Mouse (Mus musculus) neural tube, embryonic 14.5 days (tissue): ENCODE results near the gene Sept8. TPM values are rescaled to one million over a fixed set of nuclear protein-coding genes. Genes with fewer than 3 reads are reported as not detected.

Source experiments
- ATAC-seq: fragments of 200-750 bp; cut with Nextera tagmentation; 2 replicates; pipeline ENCODE4 v1.8.0; 2017; ENCODE audit warnings: low read depth, mild to moderate bottlenecking, moderate TSS enrichment, moderate library complexity
- H3K27ac ChIP-seq: fragments of 300-500 bp; sonication (generic); 2 replicates; pipeline ENCODE4 v1.5.1; 2014; ENCODE audit warnings: low read depth, mild to moderate bottlenecking, control low read depth, low read length, moderate library complexity, mixed read lengths
- H3K27me3 ChIP-seq: fragments of 300-500 bp; sonication (generic); 2 replicates; pipeline ENCODE4 v1.6.1; 2014; ENCODE audit warnings: low read length; ENCODE audit not compliant: control insufficient read depth, insufficient read depth
- H3K36me3 ChIP-seq: fragments of 300-500 bp; sonication (generic); 2 replicates; pipeline ENCODE4 v1.6.1; 2014; ENCODE audit warnings: low read length, mixed read lengths; ENCODE audit not compliant: control insufficient read depth, insufficient read depth
- H3K4me1 ChIP-seq: fragments of 300-500 bp; sonication (generic); 2 replicates; pipeline ENCODE4 v1.6.1; 2014; ENCODE audit warnings: low read length; ENCODE audit not compliant: control insufficient read depth, insufficient read depth
- H3K4me2 ChIP-seq: fragments of 300-500 bp; sonication (generic); 2 replicates; pipeline ENCODE4 v1.6.1; 2014; ENCODE audit warnings: mild to moderate bottlenecking, low read depth, low read length, control low read depth
- H3K4me3 ChIP-seq: fragments of 300-500 bp; sonication (generic); 2 replicates; pipeline ENCODE4 v1.5.1; 2014; ENCODE audit warnings: low read depth, low read length, control low read depth, mixed read lengths
- H3K9ac ChIP-seq: fragments of 300-500 bp; sonication (generic); replicated peaks from 2 replicates; pipeline ENCODE4 v1.6.1; 2014; ENCODE audit warnings: low read depth, mild to moderate bottlenecking, control low read depth, low read length, mixed read lengths
- H3K9me3 ChIP-seq: fragments of 300-500 bp; sonication (generic); 2 replicates; pipeline ENCODE4 v1.6.1; 2016; ENCODE audit warnings: low read length; ENCODE audit not compliant: control insufficient read depth
- WGBS: fragments of 180-500 bp; shearing (Covaris S2); extraction: QIAGEN DNeasy Blood & Tissue Kit; methylation state at CpG from one replicate; pipeline ENCODE4 v1.1.7; 2014; 5-methylcytosine and 5-hydroxymethylcytosine counted together
- polyA plus RNA-seq: library from polyadenylated mRNA; unstranded; fragments of >200 nt; fragmentation: Nextera tagmentation; extraction: Ambion mirVana; gene quantifications from 2 replicates; pipeline ENCODE4 v1.2.1, GENCODE M21; 2014

Sept8 gene
- 20.5 and 25.0 TPM in 2 replicates for polyA plus RNA-seq

DNA sequence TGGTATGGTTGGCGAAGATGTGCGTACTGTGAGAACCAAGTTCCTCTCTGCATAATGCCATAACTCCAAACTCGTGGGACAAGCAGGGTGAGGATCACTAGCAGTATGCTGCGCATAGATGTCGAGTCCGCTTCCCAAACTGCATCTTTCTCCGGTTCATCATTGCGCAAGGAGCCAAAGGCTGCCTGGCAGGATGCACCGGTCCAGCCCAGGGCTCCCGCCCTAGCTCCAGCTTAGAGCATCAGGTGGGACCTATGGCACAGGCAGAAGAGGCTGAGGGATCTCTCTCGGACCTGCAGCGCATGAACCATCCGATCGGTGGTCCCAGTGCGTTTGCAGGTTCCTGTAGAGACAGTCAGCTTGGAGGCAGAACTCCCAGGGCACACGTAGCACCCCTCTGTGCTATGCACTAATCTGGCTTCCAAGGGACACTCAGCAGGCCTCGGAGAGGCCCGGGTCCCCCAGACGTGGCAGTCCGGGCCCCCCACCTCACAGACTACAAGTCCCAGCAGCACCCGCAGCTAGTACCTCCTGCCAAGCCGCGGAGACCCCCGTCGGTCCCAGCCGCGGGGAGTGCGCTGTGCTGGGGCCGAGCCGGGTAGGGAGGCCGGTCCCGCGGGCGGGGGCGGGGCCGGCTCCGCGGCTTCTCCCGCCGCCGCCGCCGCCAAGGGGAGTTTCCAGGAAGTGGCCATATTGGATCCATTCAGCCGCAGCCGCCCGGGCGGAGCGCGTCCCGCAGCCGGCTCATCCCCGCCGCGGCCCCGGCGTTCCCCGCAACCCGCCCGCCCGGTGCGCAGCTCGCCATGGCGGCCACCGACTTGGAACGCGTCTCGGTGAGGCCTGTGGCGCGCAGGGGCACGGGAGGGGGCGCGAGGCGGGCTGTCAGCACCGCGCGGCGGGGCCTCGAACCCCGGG lies at the start of gene Sept8:
Gene Sept8, plus strand, starts transcription at position 51 of the 915 bp plus-strand sequence.
- no peaks in the 10 kb centered on the region for H3K36me3 ChIP-seq
- H3K9me3 ChIP-seq: no peaks in the 10 kb centered on the region
- peak within 1 kb of the TSS; percentile 57 for H3K27ac ChIP-seq
- 5% methylated on average over 54 of the region's 79 CpGs for WGBS
- no peaks in the 10 kb centered on the region; the same call in none of the 2 replicates for H3K27me3 ChIP-seq
- peak within 1 kb of the TSS; percentile 74 for H3K4me3 ChIP-seq
- H3K4me2 ChIP-seq: peak within 1 kb of the TSS; percentile 84
- ATAC-seq: peak; percentile 84
- peak within 1 kb of the TSS; percentile 83 for H3K9ac ChIP-seq
- H3K4me1 ChIP-seq: peaks cover 22% of the 10 kb centered on the region

DNA sequence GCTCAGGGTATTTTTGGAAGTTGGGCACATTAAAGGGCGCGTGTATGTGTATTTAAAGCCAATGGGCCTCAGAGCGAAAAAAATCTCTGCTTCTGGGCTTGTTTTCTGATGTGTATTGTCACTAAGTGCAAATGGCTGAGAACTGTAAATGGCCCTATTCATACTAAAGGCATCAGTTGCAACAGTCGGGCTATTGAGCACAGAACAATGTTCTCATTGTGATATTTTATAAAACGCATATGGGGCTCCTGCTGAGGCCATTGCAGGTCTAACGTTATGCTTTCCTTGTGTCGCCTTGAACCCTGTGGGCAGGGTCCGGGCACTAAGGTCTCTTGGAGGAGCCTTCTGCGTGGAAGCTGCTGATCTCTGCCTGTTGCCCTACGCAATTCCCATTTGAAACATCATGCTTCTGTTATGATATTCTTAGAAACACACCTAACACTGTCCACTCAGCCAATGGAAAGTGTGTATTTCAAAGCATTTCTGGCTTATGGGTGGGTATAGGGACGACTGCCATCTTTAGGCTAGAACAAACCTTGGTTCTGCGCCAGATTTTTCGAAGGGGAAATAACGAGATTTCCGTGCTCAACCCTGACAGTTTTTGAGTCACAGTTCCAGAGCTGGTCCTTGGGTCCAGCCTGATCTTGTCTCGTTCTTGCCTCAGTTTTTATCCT lies 49.6 kb upstream of the Sept8 start:
- no peak for ATAC-seq

DNA sequence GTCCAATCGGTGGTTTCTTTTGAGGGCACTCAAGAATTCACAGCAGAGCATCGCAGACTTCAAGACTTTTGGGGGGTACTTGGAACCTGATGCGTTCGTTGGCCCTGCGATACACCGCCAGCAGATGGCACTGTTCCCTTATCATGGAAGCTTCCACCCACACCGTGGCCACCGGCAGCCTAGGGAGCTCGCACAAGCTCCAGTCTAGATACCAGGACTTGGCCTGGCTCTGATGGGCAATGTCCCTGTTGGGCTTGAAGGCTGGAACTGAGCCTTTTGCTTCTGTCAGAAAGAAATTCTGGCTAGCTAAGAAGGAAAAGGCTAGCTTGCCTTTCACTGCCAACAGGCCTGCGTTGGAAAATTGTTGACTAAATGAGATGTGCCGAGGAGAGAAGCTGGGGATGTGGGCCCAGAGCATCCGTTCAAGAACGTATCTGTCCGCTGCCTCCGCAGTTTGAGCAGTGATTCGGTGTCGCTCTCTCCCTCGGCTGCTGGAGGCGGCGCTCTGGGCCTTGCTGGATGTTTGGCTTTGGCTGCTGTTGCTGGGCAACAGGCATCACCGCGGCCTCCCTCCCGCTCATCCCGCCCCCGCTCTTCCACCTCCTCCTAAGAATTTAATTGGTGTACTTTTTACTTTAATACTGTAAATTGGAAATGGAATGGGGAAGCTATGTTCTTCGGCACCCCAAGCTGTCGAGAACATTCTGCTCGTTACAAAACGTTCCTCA lies 48.9 kb upstream of the Sept8 start, which contains the start of gene Gm9837:
Gene Gm9837, minus strand, starts transcription at position 512 of the 728 bp plus-strand sequence.
- peak within 1 kb of the TSS; percentile 16; the same call in 1 of the 2 replicates for H3K9ac ChIP-seq
- 3% methylated on average over 29 of the region's 29 CpGs for WGBS
- H3K4me3 ChIP-seq: peak within 1 kb of the TSS; percentile 15
- no peaks in the 10 kb centered on the region for H3K36me3 ChIP-seq
- peak within 1 kb of the TSS; percentile 43 for H3K4me2 ChIP-seq
- peak; percentile 87 for ATAC-seq
- H3K9me3 ChIP-seq: no peaks in the 10 kb centered on the region
- 0 out of 2 replicates have a peak within 1 kb of the TSS, but pooled peaks have one; percentile 39 for H3K27ac ChIP-seq
- H3K27me3 ChIP-seq: peaks cover 9% of the 10 kb centered on the region
- peaks cover 10% of the 10 kb centered on the region for H3K4me1 ChIP-seq

More for the DNA sequence above, 49.6 kb upstream of the Sept8 start:
- peaks cover 10% of the 10 kb centered on the region for H3K4me1 ChIP-seq
- no peaks in the 10 kb centered on the region for H3K36me3 ChIP-seq
- no peak overlapping the region for H3K4me3 ChIP-seq
- WGBS: 25% methylated on average over 16 of the region's 16 CpGs
- peaks cover 16% of the 10 kb centered on the region for H3K27me3 ChIP-seq
- peak overlapping the region; percentile 23; the same call in 1 of the 2 replicates for H3K4me2 ChIP-seq
- no peak overlapping the region for H3K9ac ChIP-seq
- H3K9me3 ChIP-seq: no peaks in the 10 kb centered on the region
- no peak overlapping the region for H3K27ac ChIP-seq

DNA sequence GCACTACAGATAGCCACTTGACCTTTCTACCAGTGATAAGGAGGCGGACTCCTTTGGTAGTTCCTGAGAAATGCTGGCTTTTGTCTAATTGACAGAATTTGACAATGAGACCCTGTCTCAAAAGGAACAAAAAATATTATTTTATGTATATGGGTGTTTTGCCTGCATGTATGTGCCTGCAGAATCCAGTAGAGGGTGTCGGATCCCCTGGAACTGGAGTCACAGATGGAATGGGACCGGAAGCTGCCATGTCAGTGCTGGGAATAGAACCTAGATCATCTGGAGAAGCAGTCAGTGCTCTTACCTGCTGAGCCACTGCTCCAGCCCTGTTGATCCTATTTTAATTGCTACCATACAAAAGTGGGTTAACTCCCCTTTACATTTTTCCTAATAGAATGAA lies 46.3 kb upstream of the Sept8 start:
- H3K4me3 ChIP-seq: no peak overlapping the region
- ATAC-seq: no peak
- H3K4me2 ChIP-seq: no peak overlapping the region
- H3K27ac ChIP-seq: no peak overlapping the region
- no peak overlapping the region for H3K9ac ChIP-seq
- H3K36me3 ChIP-seq: no peaks in the 10 kb centered on the region
- WGBS: 92% methylated on average over 3 of the region's 3 CpGs
- peaks cover 4% of the 10 kb centered on the region; the same call in 1 of the 2 replicates for H3K27me3 ChIP-seq
- peaks cover 15% of the 10 kb centered on the region for H3K4me1 ChIP-seq
- no peaks in the 10 kb centered on the region for H3K9me3 ChIP-seq

DNA sequence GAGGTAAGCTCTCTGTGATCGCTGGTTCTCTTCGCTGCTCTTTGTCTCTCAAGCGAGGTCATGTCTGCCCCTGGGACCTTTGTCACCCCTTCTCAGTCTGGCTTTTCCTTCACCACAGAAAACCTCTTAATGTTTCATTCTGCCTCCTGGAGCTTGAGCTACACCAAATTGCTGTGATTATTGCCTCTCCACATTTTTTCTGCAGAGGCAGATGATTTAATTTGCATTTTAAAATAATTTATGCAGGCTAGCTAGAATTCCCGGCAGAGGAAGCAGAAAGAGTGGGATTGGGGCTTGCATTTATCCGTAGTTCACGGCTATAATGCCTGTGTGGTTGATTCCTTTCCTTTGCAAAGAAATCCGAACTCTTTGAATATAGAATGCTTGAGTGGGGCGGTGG lies 43.4 kb upstream of the Sept8 start:
- no peak for ATAC-seq
- peaks cover 27% of the 10 kb centered on the region for H3K27me3 ChIP-seq
- no peaks in the 10 kb centered on the region for H3K36me3 ChIP-seq
- H3K4me2 ChIP-seq: peak overlapping the region; percentile 36; the same call in 1 of the 2 replicates
- no peaks in the 10 kb centered on the region for H3K9me3 ChIP-seq
- no peak overlapping the region for H3K27ac ChIP-seq
- H3K4me3 ChIP-seq: no peak overlapping the region
- peaks cover 26% of the 10 kb centered on the region for H3K4me1 ChIP-seq
- 11% methylated on average over 8 of the region's 8 CpGs for WGBS
- no peak overlapping the region for H3K9ac ChIP-seq

DNA sequence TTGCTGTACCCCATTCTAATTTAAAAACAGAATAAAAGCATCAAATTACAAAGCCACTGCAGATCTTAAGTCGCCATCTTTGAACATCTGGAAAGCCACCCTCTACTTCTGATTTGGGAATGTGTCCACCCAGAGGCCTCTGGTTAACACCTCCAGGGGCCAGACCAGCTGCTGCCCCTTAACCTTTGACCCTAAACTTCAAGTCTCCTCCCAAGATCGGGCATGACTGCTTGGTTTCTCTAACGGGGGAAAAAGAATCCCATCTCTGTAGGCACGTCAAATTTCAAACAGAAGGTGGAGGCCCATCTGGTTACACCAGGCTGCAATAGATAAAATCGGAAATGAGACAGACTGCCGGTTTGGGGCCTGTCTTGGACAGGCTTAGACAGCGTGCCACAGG lies 41.2 kb upstream of the Sept8 start:
- no peaks in the 10 kb centered on the region for H3K9me3 ChIP-seq
- no peak overlapping the region for H3K4me2 ChIP-seq
- ATAC-seq: no peak
- H3K36me3 ChIP-seq: no peaks in the 10 kb centered on the region
- peaks cover 33% of the 10 kb centered on the region for H3K27me3 ChIP-seq
- no peak overlapping the region for H3K27ac ChIP-seq
- 44% methylated on average over 7 of the region's 7 CpGs for WGBS
- H3K9ac ChIP-seq: no peak overlapping the region
- H3K4me3 ChIP-seq: no peak overlapping the region
- peaks cover 24% of the 10 kb centered on the region for H3K4me1 ChIP-seq

DNA sequence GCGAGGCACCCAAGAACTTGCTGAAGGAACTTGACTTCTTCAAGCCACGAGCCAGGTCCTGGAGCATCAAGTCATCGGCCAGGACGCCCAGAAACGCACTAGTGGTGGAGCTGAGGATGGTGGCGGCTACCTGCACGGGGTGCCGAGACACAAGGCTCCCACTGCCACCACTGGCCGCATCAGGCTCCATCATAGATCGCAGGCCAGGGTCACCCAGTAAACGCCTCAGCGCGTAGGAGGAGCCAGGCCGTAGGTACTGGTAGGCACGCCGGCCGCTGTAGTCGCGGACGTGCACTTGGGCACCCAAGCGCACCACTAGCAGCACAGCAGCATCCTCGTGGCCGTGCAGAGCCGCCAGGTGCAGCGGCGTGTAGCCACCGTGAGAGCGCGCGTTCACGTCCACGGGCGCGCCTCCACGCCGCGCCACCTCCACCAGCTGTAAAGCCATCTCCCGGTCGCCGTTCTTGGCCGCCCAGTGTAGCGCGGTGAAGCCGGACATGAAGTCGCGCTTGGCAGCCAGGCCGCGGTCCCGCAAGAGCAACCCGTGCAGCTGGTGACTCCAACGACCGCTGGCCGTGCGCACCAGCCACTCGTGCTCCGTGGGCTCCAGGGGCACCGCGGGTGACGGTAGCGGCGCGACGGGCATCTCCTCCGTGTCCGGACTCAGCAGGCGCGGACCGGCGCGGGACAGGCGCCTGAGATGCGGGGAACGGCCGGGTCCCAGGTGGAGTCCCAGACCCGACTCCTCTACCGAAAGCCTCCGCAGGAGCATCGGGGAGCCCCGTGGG lies 40.5 kb upstream of the Sept8 start:
- peak; percentile 55 for ATAC-seq
- Histone ChIP-seq H3K9me3 (no peaks in the 10 kb centered on the region), H3K9ac (peak overlapping the region; percentile 8; the same call in 1 of the 2 replicates), H3K4me3 (peak overlapping the region; percentile 41), H3K4me2 (peak overlapping the region; percentile 77), H3K27ac (no peak overlapping the region), H3K36me3 (no peaks in the 10 kb centered on the region), H3K27me3 (peaks cover 33% of the 10 kb centered on the region), H3K4me1 (peaks cover 24% of the 10 kb centered on the region)
- 5% methylated on average over 75 of the region's 79 CpGs for WGBS

DNA sequence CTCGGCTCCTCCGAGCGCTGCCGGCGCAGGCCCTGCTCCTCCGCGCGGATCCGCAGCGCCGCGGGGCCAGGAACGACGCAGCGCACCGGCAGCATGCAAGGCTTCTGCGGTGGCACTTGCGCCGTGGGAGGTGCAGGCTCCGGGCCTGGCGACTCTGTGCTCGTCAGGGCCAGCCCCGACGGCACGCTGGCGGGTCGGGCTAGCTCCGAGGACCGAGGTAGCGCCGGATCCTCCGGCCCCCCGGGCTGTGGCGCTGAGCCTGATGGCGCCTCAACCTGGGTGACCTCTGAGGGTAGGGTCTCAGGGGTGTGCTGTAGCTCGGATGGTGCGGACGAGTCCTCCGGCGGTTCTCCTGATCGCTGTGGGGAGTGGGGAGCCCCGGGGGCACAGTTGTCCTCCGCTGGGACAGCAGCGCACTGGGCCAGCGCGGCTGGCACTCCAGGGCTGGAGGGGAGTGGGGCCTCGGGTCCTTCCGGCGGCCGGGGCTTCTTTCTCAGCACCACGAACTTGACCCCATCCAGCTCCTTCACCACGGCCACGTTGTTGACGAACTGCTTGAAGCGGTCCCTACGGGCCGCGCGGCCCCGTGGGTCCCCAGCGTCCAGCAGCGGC lies 39.8 kb upstream of the Sept8 start:
- Histone ChIP-seq H3K27ac (no peak overlapping the region), H3K9ac (peak overlapping the region; percentile 52), H3K4me1 (peaks cover 24% of the 10 kb centered on the region), H3K27me3 (peaks cover 33% of the 10 kb centered on the region), H3K36me3 (no peaks in the 10 kb centered on the region), H3K9me3 (no peaks in the 10 kb centered on the region), H3K4me2 (peak overlapping the region; percentile 77), H3K4me3 (peak overlapping the region; percentile 41)
- WGBS: 1% methylated on average over 62 of the region's 62 CpGs
- ATAC-seq: peak; percentile 32
